Mouse (Mus musculus): ENCODE results near the gene Cant1. TPM values are rescaled to one million over a fixed set of nuclear protein-coding genes. Genes with fewer than 3 reads are reported as not detected.
A peak's percentile ranks its signal among the peaks of the same experiment; 100 is the strongest.

The Cant1 gene
- total RNA-seq, 4 experiments from 2014 or later = 39.6 to 42.8 (median 41.1) TPM

DNA sequence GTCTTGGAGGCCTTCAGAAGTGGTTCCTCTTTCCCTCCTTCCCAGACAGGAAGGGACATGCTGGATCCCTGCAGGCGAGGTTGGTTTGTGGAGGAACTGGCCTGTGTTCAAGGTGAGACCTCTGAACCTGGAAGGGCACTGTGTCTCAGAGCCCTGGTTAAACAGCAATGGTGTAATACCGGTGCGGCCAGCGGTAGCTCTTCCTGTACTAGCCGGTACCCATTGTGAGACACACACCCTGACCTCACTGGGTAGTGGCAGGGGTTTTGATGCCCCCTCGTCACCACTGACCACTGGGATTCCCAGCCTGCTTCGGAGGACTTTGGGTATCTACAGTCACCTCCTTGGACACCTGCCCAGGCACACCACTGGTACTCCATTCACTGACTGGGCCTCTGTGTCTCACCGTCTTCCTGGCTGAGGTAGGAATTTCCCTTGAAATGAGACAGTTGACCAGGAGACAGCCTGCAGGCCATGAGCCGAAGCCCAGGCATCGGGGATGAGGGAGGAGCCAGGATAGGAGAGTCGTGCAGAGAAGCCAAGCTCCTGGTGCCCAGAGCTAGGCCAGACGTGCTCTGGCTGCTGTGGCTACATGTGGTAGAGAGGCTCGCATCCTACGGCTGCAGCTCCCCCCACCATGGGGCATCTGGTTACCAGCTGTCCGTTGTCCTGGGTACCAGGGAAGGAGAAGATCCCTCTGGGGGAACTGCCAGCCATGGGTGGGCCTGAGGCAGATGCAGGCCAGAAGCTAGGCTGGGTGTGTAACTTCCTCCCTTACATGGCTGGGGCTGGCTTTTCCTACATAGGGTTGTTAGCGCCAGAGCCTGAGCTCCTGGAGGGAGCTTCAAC lies 12.4 kb upstream of the Cant1 start:
- no peak for DNase-seq (ENCODE audit: low spot score in 2 of 2)

DNA sequence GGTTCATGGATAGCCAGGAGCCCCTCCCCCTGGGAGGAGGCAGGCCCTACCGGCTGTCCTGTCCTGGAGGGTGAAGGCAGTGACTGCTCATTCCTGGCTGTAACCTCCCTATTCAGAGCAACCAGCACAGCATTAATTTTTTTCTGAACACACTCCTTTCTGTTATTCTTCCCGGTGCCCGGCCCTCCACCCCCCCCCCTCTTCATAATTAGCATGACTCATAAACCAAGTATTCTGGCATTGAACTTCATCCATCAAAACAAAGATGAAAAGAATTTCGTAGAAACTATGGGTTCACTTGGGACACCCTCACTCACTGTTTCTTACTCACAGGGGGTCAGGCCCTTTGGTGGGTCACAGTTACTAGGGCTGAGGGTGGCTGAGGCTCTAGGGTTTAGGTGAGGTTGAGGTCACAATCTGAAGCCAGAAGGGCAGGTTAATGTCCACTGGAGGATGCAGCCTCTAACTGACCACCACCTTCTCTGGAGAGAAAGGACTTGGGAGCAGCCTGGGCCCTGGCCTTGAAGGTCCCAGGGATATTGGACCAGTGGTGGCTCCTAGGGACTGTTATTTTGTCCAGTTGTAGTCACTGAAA lies 11.5 kb upstream of the Cant1 start:
- DNase-seq (ENCODE audit: low spot score in 2 of 2) = no peak

DNA sequence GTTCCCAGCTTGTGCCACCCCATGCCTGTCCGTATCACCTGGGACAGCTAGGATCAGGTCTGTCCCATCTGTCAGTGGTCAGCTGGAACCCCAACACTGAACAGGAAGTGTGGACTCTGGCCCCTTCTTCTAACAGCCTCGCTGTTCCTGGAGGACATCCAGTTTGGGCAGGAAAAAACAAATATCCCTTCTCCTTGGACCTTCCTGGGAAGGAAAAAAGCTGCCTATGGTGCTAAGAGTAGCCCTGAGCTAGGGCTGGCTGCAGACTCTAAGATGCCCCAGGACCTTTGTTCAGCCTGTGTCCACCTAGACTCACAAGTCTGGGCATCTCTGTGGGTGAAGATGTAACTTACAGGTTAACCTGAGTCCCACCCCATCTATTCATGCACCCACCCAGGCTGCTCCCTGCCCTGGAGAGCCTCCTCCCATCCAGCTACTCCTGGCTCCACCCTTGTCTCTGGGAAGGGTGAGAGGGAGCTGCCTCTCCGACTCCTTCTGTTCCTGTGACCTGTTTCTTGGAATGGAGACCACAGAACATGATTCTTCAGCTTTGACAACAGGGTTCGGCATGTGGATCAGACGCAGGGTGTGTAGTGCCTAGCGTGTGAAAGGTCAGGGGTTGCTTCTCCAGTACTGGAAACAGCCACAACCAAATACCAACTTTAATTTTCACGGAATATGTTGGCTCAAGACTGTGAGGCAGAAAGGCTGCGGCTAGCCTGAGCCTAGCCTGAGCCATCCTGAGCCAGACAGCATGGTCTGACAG lies 10.2 kb upstream of the Cant1 start:
- DNase-seq (ENCODE audit: low spot score in 2 of 2) = no peak

DNA sequence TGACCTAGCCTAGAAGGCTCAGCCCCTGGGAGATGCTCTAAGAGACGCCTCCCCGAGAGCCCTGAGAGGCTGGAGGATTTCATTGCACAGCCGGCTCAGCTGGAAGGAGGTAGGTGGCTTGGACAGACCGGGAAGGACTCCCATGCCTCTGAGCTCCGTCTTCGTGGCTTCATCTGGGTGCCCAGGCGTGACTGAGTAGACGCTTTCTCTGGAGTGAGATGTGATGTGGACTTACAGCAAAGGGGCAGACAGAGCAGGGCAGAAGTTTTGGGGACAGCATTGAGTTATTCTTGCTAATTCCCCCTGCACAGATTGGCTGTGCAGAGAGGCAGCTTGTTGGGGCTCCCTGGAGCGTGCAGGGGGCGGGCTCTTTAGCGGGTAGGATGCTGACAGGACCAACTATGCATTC lies 9.6 kb upstream of the Cant1 start:
- DNase-seq (ENCODE audit: low spot score in 2 of 2) = no peak

DNA sequence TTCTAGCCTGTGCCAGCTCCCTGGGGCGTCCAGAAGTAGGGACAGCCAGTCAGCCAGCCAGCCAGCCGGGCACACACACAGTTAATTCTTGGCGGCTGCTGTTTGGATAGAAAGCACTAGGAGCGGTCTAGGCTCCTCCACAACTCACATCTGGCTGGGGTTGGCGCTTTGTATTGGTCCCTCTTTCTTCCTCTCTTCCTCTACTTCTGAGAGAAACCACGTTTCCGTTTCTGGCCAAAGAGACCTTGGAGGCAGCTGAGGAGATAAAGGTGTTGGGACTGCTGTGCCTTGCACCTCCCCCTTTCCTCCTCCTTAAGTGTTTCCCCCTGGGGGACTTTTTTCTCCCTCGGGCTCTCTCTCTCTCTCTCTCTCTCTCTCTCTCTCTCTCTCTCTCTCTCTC lies 9.1 kb upstream of the Cant1 start, which contains the start of gene C1qtnf1:
Gene C1qtnf1, plus strand, starts transcription at position 218 of the 400 bp plus-strand sequence.
- no peak for DNase-seq (ENCODE audit: low spot score in 2 of 2)

DNA sequence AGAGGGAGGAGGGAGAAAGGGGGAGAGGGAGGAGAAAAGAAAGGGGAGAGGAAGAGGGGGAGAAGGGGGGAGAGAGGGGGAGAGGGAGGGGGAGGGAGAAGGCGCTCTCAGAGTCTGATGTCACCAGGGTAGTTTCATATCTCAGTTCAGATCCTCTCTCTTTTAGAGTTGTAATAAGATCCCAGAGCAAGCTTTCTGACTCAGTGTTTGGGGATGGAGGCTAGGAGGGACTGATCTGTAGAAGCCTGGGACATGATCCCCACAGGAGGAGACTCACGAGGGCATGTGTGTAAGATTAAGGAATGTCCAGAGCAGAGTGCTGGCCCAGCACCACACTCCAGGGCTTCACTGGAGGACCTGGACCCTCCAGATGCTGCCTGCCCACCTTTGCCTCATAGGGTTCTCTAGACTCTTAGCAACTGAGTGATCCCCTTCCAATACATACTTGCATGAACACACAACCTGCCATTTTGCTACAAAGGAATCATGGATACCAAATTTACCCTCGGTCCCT lies 8.4 kb upstream of the Cant1 start:
- no peak for DNase-seq (ENCODE audit: low spot score in 2 of 2)

DNA sequence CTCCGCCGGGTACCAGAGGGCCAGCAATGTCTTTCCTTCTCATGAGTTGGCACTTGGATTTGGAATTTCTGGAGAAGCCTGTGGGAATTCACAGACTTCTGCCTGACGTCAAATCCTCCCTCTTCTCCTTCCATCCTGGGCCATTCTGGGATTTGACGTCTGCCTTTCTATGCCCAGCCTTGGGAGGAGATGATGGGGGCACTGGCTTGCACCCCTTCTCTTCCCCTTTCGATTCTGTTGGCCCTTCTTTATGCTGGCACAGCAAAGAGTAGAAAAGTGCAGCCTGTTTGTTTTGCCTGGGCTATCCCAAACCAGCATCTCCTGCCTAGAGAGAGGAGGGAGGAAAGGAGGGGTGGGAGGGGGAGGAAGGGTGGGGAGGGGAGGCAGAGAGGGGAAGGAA lies 7.9 kb upstream of the Cant1 start:
- DNase-seq (ENCODE audit: low spot score in 2 of 2) = no peak

DNA sequence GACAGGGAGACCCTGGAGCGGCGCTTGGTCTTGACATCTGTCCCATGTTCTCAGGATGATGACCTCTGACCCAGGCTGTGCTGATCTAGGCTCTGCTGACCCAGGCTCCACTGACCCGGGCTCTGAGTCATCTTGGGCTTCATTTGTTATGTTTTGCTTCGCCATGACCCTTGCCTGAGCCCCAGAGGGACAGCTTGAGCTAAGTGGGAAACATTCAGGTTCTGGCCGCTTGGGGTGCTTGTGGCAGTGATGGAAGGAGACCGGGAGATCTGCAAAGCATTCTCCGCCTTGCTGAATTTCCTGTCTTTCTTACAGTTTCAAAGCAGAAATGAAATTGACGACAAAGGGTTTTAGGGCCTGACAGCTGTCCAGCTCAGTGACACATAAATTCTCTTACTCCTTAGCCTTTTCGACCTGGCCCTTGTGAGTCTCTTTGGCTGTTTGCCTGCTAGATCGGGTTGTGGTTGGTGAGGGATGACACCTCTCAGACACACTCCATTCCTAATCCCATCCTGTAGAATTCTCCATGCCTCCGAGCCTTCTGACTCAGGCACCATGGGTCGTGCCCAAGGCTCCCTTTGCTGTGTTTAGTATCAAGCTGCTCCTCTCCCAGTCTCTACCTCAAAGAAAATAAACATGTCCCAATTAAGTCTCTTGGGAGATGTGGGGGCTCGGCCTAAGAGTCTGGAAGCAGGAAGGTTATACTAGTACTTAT lies 5.9 kb upstream of the Cant1 start:
- no peak for DNase-seq (ENCODE audit: low spot score in 2 of 2)

DNA sequence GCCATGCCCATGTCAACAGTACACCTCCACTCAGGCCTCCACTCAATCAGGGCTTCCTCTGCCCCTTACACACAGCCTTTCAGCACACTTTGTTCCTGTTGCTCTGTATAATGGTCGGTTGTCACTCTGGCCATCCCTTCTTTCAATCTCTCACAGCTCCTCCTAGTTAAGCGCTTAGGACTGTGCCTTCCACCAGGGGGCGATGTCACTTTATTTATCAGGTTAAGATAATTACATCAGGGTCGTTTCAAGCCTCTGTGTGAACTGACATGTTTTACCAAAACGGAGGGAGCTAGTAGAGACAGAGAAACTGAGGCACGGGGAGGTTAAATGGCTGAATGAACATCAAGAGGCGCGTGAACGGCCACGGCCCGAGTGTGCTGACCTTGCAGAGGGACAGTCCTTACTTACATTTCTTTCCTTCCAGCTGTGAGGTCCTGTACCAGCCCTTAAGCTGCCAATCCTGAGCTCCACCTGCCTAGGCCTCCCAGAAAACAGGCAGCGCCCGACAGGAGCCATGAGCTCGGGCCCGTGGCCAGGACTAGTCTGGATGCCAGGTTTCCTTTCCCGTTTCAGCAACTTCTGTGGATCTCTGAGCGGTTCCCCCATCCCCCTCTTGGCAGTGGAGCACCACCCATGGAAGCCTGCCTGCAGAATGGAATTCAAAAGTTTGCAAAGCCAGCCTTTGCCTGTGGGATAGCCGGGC lies 4.5 kb upstream of the Cant1 start:
- DNase-seq (ENCODE audit: low spot score in 2 of 2) = peak; percentile 73 to 80

DNA sequence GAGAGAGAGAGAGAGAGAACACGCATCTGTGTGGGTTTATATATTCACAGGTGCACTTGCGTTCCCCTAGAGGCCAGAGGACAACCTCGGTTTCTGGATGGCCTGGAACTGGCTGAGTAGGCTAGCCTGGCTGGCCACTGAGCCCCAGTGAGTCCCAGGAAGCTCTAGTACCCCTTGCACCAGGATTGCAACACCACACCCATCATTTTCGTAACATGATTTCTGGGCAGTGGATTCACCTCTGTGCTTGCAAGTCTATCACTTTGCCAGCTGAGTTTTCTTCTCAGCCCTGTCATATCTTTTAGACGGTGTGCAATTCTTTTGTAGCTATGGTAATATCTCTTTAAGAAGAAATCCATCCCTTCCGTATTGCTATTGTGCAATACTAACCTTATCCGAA lies 1.4 kb upstream of the Cant1 start:
- no peak for DNase-seq (ENCODE audit: low spot score in 2 of 2)

DNA sequence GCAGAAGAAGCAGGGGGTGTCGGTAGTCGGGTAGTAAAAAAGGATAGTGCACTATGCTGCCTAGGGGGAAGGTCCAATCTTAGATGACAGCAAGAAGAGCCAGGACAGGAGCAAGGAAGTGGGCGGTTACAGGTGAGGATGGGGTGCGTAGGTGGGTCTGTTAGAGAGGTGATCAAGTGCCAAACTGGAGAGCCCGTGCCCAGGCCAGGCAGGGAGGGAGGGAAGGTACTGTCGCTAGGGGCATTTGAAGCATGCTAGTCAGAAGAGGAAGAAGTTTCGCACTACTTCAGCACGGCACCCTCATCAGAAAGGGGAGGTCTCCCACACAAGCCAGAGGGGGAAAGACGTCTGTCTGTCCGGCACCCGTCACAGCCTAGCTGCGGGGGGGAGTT lies 448 bp downstream of the Cant1 start:
- no peak for DNase-seq (ENCODE audit: low spot score in 2 of 2)

DNA sequence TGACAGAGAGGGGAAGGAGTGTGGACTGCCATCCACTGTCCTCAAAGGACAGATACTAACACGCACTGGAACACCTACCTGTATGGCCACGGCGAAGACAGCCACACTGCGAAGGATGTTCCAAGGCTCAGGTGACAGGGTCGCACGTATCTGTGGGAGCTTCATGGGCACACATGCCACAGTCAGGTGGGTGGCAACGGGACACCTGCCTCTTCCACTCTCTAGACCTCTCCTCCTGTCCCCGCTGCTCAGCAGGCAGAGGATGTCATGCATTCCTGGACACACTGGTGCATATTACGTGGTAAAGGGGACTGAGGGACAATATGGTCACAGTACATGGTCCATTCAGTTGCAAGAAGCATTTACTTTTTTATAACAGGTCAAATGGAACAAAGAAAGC lies 1.4 kb downstream of the Cant1 start:
- no peak for DNase-seq (ENCODE audit: low spot score in 2 of 2)

DNA sequence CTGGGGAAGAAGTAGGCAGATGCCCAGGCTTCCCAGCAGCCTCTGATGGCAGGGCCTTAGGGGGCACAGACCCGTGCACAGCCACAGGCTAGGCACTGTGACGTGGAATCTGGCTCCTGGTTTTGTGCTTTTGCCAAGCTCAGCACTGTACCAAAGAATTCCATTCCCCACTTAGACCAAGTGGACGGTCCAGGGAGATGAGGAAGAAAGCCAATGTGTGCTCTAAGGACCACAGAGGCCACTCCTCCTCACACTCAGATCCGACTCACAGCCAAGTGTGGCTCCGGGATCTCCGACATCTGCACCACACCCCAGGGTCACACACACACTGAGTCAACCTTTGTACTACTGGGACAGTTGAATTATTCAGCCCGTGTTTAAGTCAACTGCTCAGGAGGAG lies 2.8 kb downstream of the Cant1 start:
- DNase-seq (ENCODE audit: low spot score in 2 of 2) = no peak

DNA sequence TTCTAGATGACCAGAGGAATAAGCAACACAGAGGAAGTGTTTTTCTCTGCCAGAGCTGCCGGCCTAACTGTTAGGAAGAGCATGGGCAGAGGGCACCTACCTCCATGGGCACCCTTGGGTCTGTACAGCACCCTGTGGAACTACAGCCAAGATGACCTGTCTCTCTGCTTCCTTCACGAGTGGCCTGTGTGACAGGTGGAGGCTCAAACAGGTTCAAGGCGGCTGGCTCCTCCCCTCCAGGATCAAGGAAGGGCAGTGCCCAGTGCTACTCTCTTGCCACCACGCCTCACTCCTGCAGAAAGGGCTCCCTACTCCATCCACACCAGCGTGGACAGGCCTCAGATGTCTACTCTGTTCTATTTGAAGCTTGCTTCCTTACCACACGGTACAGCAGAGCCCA lies 3.3 kb downstream of the Cant1 start:
- no peak for DNase-seq (ENCODE audit: low spot score in 2 of 2)

DNA sequence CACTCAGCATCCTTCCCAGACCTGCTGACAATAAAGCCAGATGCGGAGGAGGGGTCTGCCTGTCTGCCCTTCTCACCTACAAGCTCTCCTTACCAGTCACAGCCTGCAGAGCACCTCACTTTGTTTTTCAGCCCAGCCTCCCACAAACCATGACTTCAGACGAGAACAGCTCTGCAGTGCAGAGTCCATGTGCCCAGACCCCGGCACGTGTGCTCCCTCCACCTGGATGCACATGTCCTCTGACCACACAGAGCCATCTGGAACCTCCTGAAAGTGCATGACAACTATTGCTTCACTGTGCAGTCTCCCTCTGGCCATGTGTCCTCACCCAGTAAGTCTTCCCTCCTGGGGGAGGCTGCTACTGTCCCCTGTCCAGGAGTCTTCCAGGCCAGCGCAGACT lies 4.6 kb downstream of the Cant1 start:
- no peak for DNase-seq (ENCODE audit: low spot score in 2 of 2)

DNA sequence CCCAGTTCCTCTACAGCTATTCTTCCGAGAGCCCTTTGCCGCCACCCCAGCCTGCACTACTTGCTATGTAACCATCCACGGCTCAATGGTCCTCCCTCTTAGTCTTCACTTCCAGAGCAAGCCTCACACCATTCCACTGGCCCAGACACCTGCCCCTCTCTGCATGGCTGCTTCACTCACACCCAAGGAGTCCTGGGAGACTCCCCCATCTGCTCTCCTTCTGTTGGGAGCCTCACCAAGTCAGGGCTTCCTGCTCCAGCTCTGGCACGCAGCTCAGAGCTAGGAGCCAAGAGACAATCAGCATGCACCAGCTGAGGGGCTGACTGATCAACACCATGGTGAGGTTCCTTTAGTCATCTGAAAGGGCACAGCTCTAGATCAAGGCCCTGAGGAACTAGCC lies 5.8 kb downstream of the Cant1 start:
- no peak for DNase-seq (ENCODE audit: low spot score in 2 of 2)

DNA sequence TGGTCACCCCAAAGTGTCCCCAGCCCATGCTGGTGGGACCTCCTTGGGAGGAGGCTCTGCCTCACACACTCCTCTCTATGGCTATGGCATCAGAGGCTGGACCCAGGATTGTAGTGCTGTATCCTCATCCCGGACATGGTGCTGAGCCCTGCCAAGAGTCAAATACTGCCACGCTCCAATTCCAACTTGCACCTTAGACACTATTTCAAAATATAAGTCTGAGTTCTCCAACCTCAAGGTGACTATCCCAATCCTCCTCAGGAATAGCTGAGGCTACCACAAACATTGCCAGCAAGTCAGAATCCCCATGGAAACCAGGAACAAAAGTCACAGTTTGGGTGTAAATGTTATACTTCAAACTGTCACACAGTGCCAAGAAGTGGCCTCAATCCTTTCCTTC lies 6.3 kb downstream of the Cant1 start:
- DNase-seq (ENCODE audit: low spot score in 2 of 2) = no peak

DNA sequence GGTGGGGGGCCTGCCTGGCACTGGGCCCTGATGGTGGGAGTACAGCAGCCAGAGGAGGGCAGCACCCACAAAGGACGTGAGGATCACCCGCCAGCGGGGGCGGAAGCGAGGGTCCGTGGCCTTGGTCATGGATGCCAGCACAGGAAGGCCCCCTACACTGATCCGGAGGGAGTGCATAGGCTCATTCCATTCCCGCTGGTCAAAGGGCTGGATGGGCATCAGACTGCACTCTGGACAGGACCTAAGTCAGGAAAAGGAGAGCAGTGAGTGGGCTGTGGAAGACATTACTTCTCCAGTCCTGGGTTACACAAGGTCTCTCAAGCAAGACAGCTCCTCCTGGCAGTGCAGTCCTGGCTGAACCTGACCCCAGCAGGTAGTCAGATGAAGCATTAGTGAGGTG lies 7.6 kb downstream of the Cant1 start:
- no peak for DNase-seq (ENCODE audit: low spot score in 2 of 2)

DNA sequence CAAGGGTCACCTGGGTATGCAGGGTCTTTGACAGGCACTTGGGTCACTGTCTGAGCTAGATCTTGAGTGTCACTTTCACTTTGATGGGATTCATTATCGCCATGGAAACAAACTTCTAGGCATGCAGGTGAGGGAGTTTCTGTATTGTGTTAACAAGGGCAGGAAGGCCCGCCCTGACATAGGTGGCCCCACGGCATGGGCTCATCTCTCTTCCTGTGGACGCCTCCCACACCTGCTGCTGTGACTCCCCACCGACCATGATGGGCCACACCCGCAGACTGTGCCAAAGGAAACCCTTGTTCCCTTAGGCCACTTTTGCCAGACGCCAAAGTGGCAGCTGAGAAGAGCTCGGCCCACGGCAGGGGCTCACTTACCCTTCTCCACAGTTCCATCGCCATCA lies 8.4 kb downstream of the Cant1 start:
- no peak for DNase-seq (ENCODE audit: low spot score in 2 of 2)

DNA sequence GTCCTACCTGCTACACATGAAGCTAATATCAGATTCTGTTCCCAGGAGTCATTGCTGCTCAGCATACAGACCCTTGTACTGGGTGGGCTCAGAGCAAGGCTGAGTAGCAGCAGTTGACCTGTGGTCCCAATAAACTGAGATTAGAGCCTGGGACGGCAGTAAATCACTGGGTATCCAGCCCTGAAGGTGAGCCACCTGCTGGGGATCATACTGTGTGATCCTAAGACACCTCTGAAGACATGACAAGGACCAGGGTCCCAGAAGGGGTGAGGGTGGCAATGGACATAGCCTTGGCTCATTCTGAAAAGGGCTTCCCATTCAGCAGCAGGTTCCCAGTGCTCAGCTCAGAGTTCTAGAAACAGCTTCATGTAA lies 8.8 kb downstream of the Cant1 start:
- no peak for DNase-seq (ENCODE audit: low spot score in 2 of 2)

Measured in layer of hippocampus, adult 8-10 months (tissue).